Mouse (Mus musculus): ENCODE results near the gene Ehbp1l1. TPM values are rescaled to one million over a fixed set of nuclear protein-coding genes. Genes with fewer than 3 reads are reported as not detected.
"Not testable (repeated sequence)": the region's sequence is repeated elsewhere in the genome, so short reads cannot be mapped to it uniquely, and the experiment has no call there.

The Ehbp1l1 gene
- total RNA-seq, 1 experiment from 2014 or later = 91.8 TPM

GRCm38 (mm10) chr19:5687738-5688137 lies 38.4 kb downstream of the Ehbp1l1 start:
- ATAC-seq (ENCODE audit: extremely low read depth, insufficient number of reproducible peaks, low FRiP score, poor library complexity, severe bottlenecking) = no peak

GRCm38 (mm10) chr19:5686954-5687353 lies 39.2 kb downstream of the Ehbp1l1 start:
- ATAC-seq (ENCODE audit: extremely low read depth, insufficient number of reproducible peaks, low FRiP score, poor library complexity, severe bottlenecking) = not testable (repeated sequence)

- ATAC-seq (ENCODE audit: extremely low read depth, insufficient number of reproducible peaks, low FRiP score, poor library complexity, severe bottlenecking) = no peak
Observed at GRCm38 (mm10) chr19:5686437-5686836, 39.7 kb downstream of the Ehbp1l1 start.

GRCm38 (mm10) chr19:5685861-5686260 lies 40.3 kb downstream of the Ehbp1l1 start:
- no peak for ATAC-seq (ENCODE audit: extremely low read depth, insufficient number of reproducible peaks, low FRiP score, poor library complexity, severe bottlenecking)

- no peak for ATAC-seq (ENCODE audit: extremely low read depth, insufficient number of reproducible peaks, low FRiP score, poor library complexity, severe bottlenecking)
Observed at GRCm38 (mm10) chr19:5685431-5685830, 40.7 kb downstream of the Ehbp1l1 start.

- ATAC-seq (ENCODE audit: extremely low read depth, insufficient number of reproducible peaks, low FRiP score, poor library complexity, severe bottlenecking) = no peak
Observed at GRCm38 (mm10) chr19:5684985-5685384, 41.1 kb downstream of the Ehbp1l1 start.

GRCm38 (mm10) chr19:5684236-5684635 lies 41.9 kb downstream of the Ehbp1l1 start:
- no peak for ATAC-seq (ENCODE audit: extremely low read depth, insufficient number of reproducible peaks, low FRiP score, poor library complexity, severe bottlenecking)

- ATAC-seq (ENCODE audit: extremely low read depth, insufficient number of reproducible peaks, low FRiP score, poor library complexity, severe bottlenecking) = no peak
Observed at GRCm38 (mm10) chr19:5680432-5680831, 45.7 kb downstream of the Ehbp1l1 start.

- no peak for ATAC-seq (ENCODE audit: extremely low read depth, insufficient number of reproducible peaks, low FRiP score, poor library complexity, severe bottlenecking)
Observed at GRCm38 (mm10) chr19:5668372-5668771, 57.7 kb downstream of the Ehbp1l1 start.

- ATAC-seq (ENCODE audit: extremely low read depth, insufficient number of reproducible peaks, low FRiP score, poor library complexity, severe bottlenecking) = no peak
Observed at GRCm38 (mm10) chr19:5666386-5666785, 59.7 kb downstream of the Ehbp1l1 start.

GRCm38 (mm10) chr19:5665465-5665864 lies 60.7 kb downstream of the Ehbp1l1 start:
- ATAC-seq (ENCODE audit: extremely low read depth, insufficient number of reproducible peaks, low FRiP score, poor library complexity, severe bottlenecking) = no peak

- no peak for ATAC-seq (ENCODE audit: extremely low read depth, insufficient number of reproducible peaks, low FRiP score, poor library complexity, severe bottlenecking)
Observed at GRCm38 (mm10) chr19:5664669-5665257, 61.4 kb downstream of the Ehbp1l1 start.

GRCm38 (mm10) chr19:5662981-5663913 lies 62.9 kb downstream of the Ehbp1l1 start, which contains the start of gene Sipa1:
Gene Sipa1, minus strand, starts transcription at chr19:5663707.
- peak; percentile 65 for ATAC-seq (ENCODE audit: extremely low read depth, insufficient number of reproducible peaks, low FRiP score, poor library complexity, severe bottlenecking)

- peak; percentile 52 for ATAC-seq (ENCODE audit: extremely low read depth, insufficient number of reproducible peaks, low FRiP score, poor library complexity, severe bottlenecking)
Observed at GRCm38 (mm10) chr19:5662310-5662709, 63.8 kb downstream of the Ehbp1l1 start.

GRCm38 (mm10) chr19:5660942-5661751 lies 65.0 kb downstream of the Ehbp1l1 start:
- ATAC-seq (ENCODE audit: extremely low read depth, insufficient number of reproducible peaks, low FRiP score, poor library complexity, severe bottlenecking) = peak; percentile 38

Other genes starting within 250 kb of the Ehbp1l1 start
- gene Mus81, start 237.9 kb downstream of the Ehbp1l1 start, total RNA-seq (2017) = 19.0 and 22.0 TPM in 2 replicates
- 1,009 and 1,084 TPM in 2 replicates for gene Cfl1, start 235.9 kb downstream of the Ehbp1l1 start, total RNA-seq (2017)
- 0.86 and 5.0 TPM in 2 replicates for gene 1700020D05Rik, start 222.5 kb downstream of the Ehbp1l1 start, total RNA-seq (2017)
- gene Snx32, start 215.8 kb downstream of the Ehbp1l1 start, total RNA-seq (2017) = 7.4 and 11.3 TPM in 2 replicates
- gene Ovol1, start 165.7 kb downstream of the Ehbp1l1 start, total RNA-seq (2017) = 0.23 and 0.25 TPM in 2 replicates
- gene Ap5b1, start 158.3 kb downstream of the Ehbp1l1 start, total RNA-seq (2017) = 14.6 and 18.0 TPM in 2 replicates
- 50.5 and 64.0 TPM in 2 replicates for gene Rnaseh2c, start 124.4 kb downstream of the Ehbp1l1 start, total RNA-seq (2017)
- 77.8 and 89.0 TPM in 2 replicates for gene Kat5, start 116.1 kb downstream of the Ehbp1l1 start, total RNA-seq (2017)
- 143 and 145 TPM in 2 replicates for gene Rela, start 88.8 kb downstream of the Ehbp1l1 start, total RNA-seq (2017)
- 199 and 249 TPM in 2 replicates for gene Sipa1, start 62.6 kb downstream of the Ehbp1l1 start, total RNA-seq (2017)
- 64.1 and 65.3 TPM in 2 replicates for gene Map3k11, start 37.6 kb downstream of the Ehbp1l1 start, total RNA-seq (2017)
- 58.3 and 60.2 TPM in 2 replicates for gene Pcnx3, start 37.4 kb downstream of the Ehbp1l1 start, total RNA-seq (2017)
- 1.7 and 2.3 TPM in 2 replicates for gene Kcnk7, start 21.9 kb downstream of the Ehbp1l1 start, total RNA-seq (2017)
- gene Fam89b, start 3.3 kb upstream of the Ehbp1l1 start, total RNA-seq (2017) = 21.1 and 24.4 TPM in 2 replicates
- gene Ltbp3, start 14.6 kb upstream of the Ehbp1l1 start, total RNA-seq (2017) = 0.35 TPM in 1 of 2 replicates, not detected in the other
- gene Scyl1, start 45.1 kb upstream of the Ehbp1l1 start, total RNA-seq (2017) = 35.9 and 44.0 TPM in 2 replicates
- 32.9 and 38.6 TPM in 2 replicates for gene Frmd8, start 149.0 kb upstream of the Ehbp1l1 start, total RNA-seq (2017)
- 56.6 and 64.7 TPM in 2 replicates for gene Slc25a45, start 151.5 kb upstream of the Ehbp1l1 start, total RNA-seq (2017)
- gene Tigd3, start 167.8 kb upstream of the Ehbp1l1 start, total RNA-seq (2017) = 1.4 and 1.5 TPM in 2 replicates
- 80.0 and 104 TPM in 2 replicates for gene Dpf2, start 186.7 kb upstream of the Ehbp1l1 start, total RNA-seq (2017)
- gene Cdc42ep2, start 198.5 kb upstream of the Ehbp1l1 start, total RNA-seq (2017) = 3.8 and 4.8 TPM in 2 replicates
- gene Pola2, start 237.9 kb upstream of the Ehbp1l1 start, total RNA-seq (2017) = 32.8 and 36.8 TPM in 2 replicates

Measured in neutrophil, adult 5-6 weeks (primary cell).